Mouse (Mus musculus) lung, adult 2 months (tissue): ENCODE measurements around the gene Sox8.

Source experiments
- CTCF ChIP-seq: fragments of 200-500 bp; IDR thresholded peaks from 2 replicates; pipeline ENCODE4 v1.5.1; 2011; ENCODE audit warnings: mild to moderate bottlenecking, low read length, control low read depth; ENCODE audit not compliant: insufficient read depth
- POLR2A ChIP-seq: fragments of 200-500 bp; IDR thresholded peaks from 2 replicates; pipeline ENCODE4 v1.6.1; 2011; ENCODE audit warnings: low read depth, mild to moderate bottlenecking, control low read depth, low read length, borderline replicate concordance; ENCODE audit errors: extremely low read depth

- no peak for TF ChIP-seq POLR2A
- TF ChIP-seq CTCF, result no peak
Observed at GRCm38 (mm10) chr17:25593411-25594261, 23.1 kb upstream of the Sox8 start.
